Mouse (Mus musculus) midbrain, embryonic 13.5 days (tissue): ENCODE measurements at regions not wholly inside any gene's neighbourhood (a gene's known extent, or its start where the extent isn't known, plus 50 kb on each side); places are given as distances from the start of the nearest gene placed in this dataset.

ENCODE experiments used
- ATAC-seq: fragments of 200-750 bp; cut with Nextera tagmentation; 2 replicates; pipeline ENCODE4 v1.8.0; 2017; ENCODE audit warnings: mild to moderate bottlenecking, moderate TSS enrichment, moderate library complexity
- H3K27ac ChIP-seq: fragments of 300-500 bp; sonication (generic); 2 replicates; pipeline ENCODE4 v1.5.1; 2015; ENCODE audit warnings: inconsistent platforms, mild to moderate bottlenecking, moderate library complexity
- H3K27me3 ChIP-seq: fragments of 300-500 bp; sonication (generic); 2 replicates; pipeline ENCODE4 v1.6.1; 2015; ENCODE audit warnings: mild to moderate bottlenecking, inconsistent platforms
- H3K36me3 ChIP-seq: fragments of 300-500 bp; sonication (generic); 2 replicates; pipeline ENCODE4 v1.6.1; 2015; ENCODE audit warnings: mild to moderate bottlenecking, inconsistent platforms
- H3K4me1 ChIP-seq: fragments of 300-500 bp; sonication (generic); replicated peaks from 2 replicates; pipeline ENCODE4 v1.6.1; 2015; ENCODE audit warnings: inconsistent platforms
- H3K4me2 ChIP-seq: fragments of 300-500 bp; sonication (generic); replicated peaks from 2 replicates; pipeline ENCODE4 v1.6.1; 2015; ENCODE audit warnings: moderate library complexity, mild to moderate bottlenecking, inconsistent platforms
- H3K4me3 ChIP-seq: fragments of 300-500 bp; sonication (generic); replicated peaks from 2 replicates; pipeline ENCODE4 v1.5.1; 2015; ENCODE audit warnings: mild to moderate bottlenecking, inconsistent platforms
- H3K9ac ChIP-seq: fragments of 300-500 bp; sonication (generic); replicated peaks from 2 replicates; pipeline ENCODE4 v1.6.1; 2015; ENCODE audit warnings: mild to moderate bottlenecking, inconsistent platforms
- H3K9me3 ChIP-seq: fragments of 300-500 bp; sonication (generic); 2 replicates; pipeline ENCODE4 v1.6.1; 2016; ENCODE audit warnings: mild to moderate bottlenecking, inconsistent platforms
- WGBS: fragments of 180-500 bp; shearing (Covaris S2); methylation state at CpG from one replicate; pipeline ENCODE4 v1.1.7; 2015; 5-methylcytosine and 5-hydroxymethylcytosine counted together

GRCm38 (mm10) chr7:135767493-135767892 is 51.3 kb upstream of the Mki67 start:
- Histone ChIP-seq H3K4me3 (no peak overlapping the region), H3K4me2 (no peak overlapping the region), H3K9ac (no peak overlapping the region), H3K36me3 (no peaks in the 10 kb centered on the region), H3K9me3 (no peaks in the 10 kb centered on the region), H3K27me3 (no peaks in the 10 kb centered on the region), H3K27ac (no peak overlapping the region), H3K4me1 (0 out of 2 replicates have a peak, but pooled peaks cover 7% of the 10 kb centered on the region)
- WGBS: 81% methylated on average over 6 of the region's 6 CpGs
- ATAC-seq: no peak

GRCm38 (mm10) chr7:135768064-135768463 is 51.9 kb upstream of the Mki67 start:
- peak; percentile 37; the same call in 1 of the 2 replicates for ATAC-seq
- Histone ChIP-seq H3K27me3 (no peaks in the 10 kb centered on the region), H3K4me3 (no peak overlapping the region), H3K27ac (no peak overlapping the region), H3K9me3 (no peaks in the 10 kb centered on the region), H3K9ac (no peak overlapping the region), H3K4me2 (no peak overlapping the region), H3K4me1 (0 out of 2 replicates have a peak, but pooled peaks cover 7% of the 10 kb centered on the region), H3K36me3 (no peaks in the 10 kb centered on the region)
- 73% methylated on average over 11 of the region's 11 CpGs for WGBS

GRCm38 (mm10) chr7:135768592-135768991 is 52.4 kb upstream of the Mki67 start:
- Histone ChIP-seq H3K9me3 (no peaks in the 10 kb centered on the region), H3K4me1 (0 out of 2 replicates have a peak, but pooled peaks cover 7% of the 10 kb centered on the region), H3K27ac (no peak overlapping the region), H3K36me3 (no peaks in the 10 kb centered on the region), H3K4me3 (no peak overlapping the region), H3K27me3 (no peaks in the 10 kb centered on the region), H3K4me2 (no peak overlapping the region), H3K9ac (no peak overlapping the region)
- ATAC-seq: peak; percentile 67; the same call in 1 of the 2 replicates
- WGBS: 12% methylated on average over 3 of the region's 3 CpGs

- no peaks in the 10 kb centered on the region for H3K27me3 ChIP-seq
- H3K9me3 ChIP-seq: no peaks in the 10 kb centered on the region
- H3K4me2 ChIP-seq: no peak overlapping the region
- H3K9ac ChIP-seq: no peak overlapping the region
- no peaks in the 10 kb centered on the region for H3K36me3 ChIP-seq
- H3K4me1 ChIP-seq: 0 out of 2 replicates have a peak, but pooled peaks cover 7% of the 10 kb centered on the region
- no peak overlapping the region for H3K27ac ChIP-seq
- H3K4me3 ChIP-seq: no peak overlapping the region
- WGBS: 73% methylated on average over 21 of the region's 21 CpGs
- no peak for ATAC-seq
Measured at GRCm38 (mm10) chr7:135769082-135769673, 53.0 kb upstream of the Mki67 start.

GRCm38 (mm10) chr7:135770051-135770450 is 53.9 kb upstream of the Mki67 start:
- Histone ChIP-seq H3K27me3 (no peaks in the 10 kb centered on the region), H3K4me2 (no peak overlapping the region), H3K9ac (no peak overlapping the region), H3K9me3 (no peaks in the 10 kb centered on the region), H3K4me3 (no peak overlapping the region), H3K4me1 (0 out of 2 replicates have a peak, but pooled peaks cover 7% of the 10 kb centered on the region), H3K36me3 (no peaks in the 10 kb centered on the region), H3K27ac (no peak overlapping the region)
- no peak for ATAC-seq
- WGBS: 67% methylated on average over 6 of the region's 6 CpGs

- no peak overlapping the region for H3K4me3 ChIP-seq
- no peaks in the 10 kb centered on the region for H3K36me3 ChIP-seq
- H3K9ac ChIP-seq: no peak overlapping the region
- H3K27ac ChIP-seq: no peak overlapping the region
- 92% methylated on average over 7 of the region's 7 CpGs for WGBS
- ATAC-seq: no peak
- no peak overlapping the region for H3K4me2 ChIP-seq
- H3K9me3 ChIP-seq: no peaks in the 10 kb centered on the region
- H3K27me3 ChIP-seq: no peaks in the 10 kb centered on the region
- no peaks in the 10 kb centered on the region for H3K4me1 ChIP-seq
Measured at GRCm38 (mm10) chr7:135775832-135776433, 59.8 kb upstream of the Mki67 start.

GRCm38 (mm10) chr7:135790167-135790566 is 74.0 kb upstream of the Mki67 start:
- Histone ChIP-seq H3K9ac (no peak overlapping the region), H3K27me3 (0 out of 2 replicates have a peak, but pooled peaks cover 3% of the 10 kb centered on the region), H3K9me3 (no peaks in the 10 kb centered on the region), H3K4me2 (no peak overlapping the region), H3K4me1 (peaks cover 14% of the 10 kb centered on the region), H3K36me3 (no peaks in the 10 kb centered on the region), H3K27ac (no peak overlapping the region), H3K4me3 (no peak overlapping the region)
- ATAC-seq: no peak
- WGBS: 75% methylated on average over 1 of the region's 1 CpGs

GRCm38 (mm10) chr7:135790978-135791377 is 74.8 kb upstream of the Mki67 start:
- peaks cover 17% of the 10 kb centered on the region for H3K4me1 ChIP-seq
- H3K4me2 ChIP-seq: no peak overlapping the region
- H3K27ac ChIP-seq: no peak overlapping the region
- H3K9me3 ChIP-seq: no peaks in the 10 kb centered on the region
- 0 out of 2 replicates have a peak, but pooled peaks have one; percentile 50 for ATAC-seq
- no peak overlapping the region for H3K9ac ChIP-seq
- no peak overlapping the region for H3K4me3 ChIP-seq
- H3K27me3 ChIP-seq: 0 out of 2 replicates have a peak, but pooled peaks cover 3% of the 10 kb centered on the region
- no peaks in the 10 kb centered on the region for H3K36me3 ChIP-seq
- 4% methylated on average over 3 of the region's 3 CpGs for WGBS

GRCm38 (mm10) chr7:135791953-135792690 is 76.0 kb upstream of the Mki67 start:
- Histone ChIP-seq H3K36me3 (no peaks in the 10 kb centered on the region), H3K9me3 (no peaks in the 10 kb centered on the region), H3K9ac (no peak overlapping the region), H3K4me1 (peaks cover 17% of the 10 kb centered on the region), H3K27me3 (0 out of 2 replicates have a peak, but pooled peaks cover 3% of the 10 kb centered on the region), H3K4me3 (no peak overlapping the region), H3K4me2 (no peak overlapping the region), H3K27ac (no peak overlapping the region)
- ATAC-seq: no peak
- 77% methylated on average over 6 of the region's 6 CpGs for WGBS

- ATAC-seq: no peak
- Histone ChIP-seq H3K4me2 (no peak overlapping the region), H3K9ac (no peak overlapping the region), H3K9me3 (no peaks in the 10 kb centered on the region), H3K27me3 (0 out of 2 replicates have a peak, but pooled peaks cover 3% of the 10 kb centered on the region), H3K36me3 (no peaks in the 10 kb centered on the region), H3K4me3 (no peak overlapping the region), H3K4me1 (peaks cover 17% of the 10 kb centered on the region), H3K27ac (no peak overlapping the region)
- 38% methylated on average over 8 of the region's 8 CpGs for WGBS
Measured at GRCm38 (mm10) chr7:135792918-135793317, 76.8 kb upstream of the Mki67 start.

- Histone ChIP-seq H3K36me3 (no peaks in the 10 kb centered on the region), H3K4me1 (peaks cover 21% of the 10 kb centered on the region), H3K9me3 (no peaks in the 10 kb centered on the region), H3K27ac (no peak overlapping the region), H3K4me3 (no peak overlapping the region), H3K27me3 (0 out of 2 replicates have a peak, but pooled peaks cover 3% of the 10 kb centered on the region), H3K9ac (0 out of 2 replicates have a peak overlapping the region, but pooled peaks have one; percentile 11), H3K4me2 (no peak overlapping the region)
- no peak for ATAC-seq
- 22% methylated on average over 7 of the region's 7 CpGs for WGBS
Measured at GRCm38 (mm10) chr7:135794238-135794637, 78.1 kb upstream of the Mki67 start.

GRCm38 (mm10) chr7:135794679-135795078 is 78.5 kb upstream of the Mki67 start:
- Histone ChIP-seq H3K4me3 (no peak overlapping the region), H3K27me3 (0 out of 2 replicates have a peak, but pooled peaks cover 3% of the 10 kb centered on the region), H3K36me3 (no peaks in the 10 kb centered on the region), H3K27ac (0 out of 2 replicates have a peak overlapping the region, but pooled peaks have one; percentile 30), H3K9me3 (no peaks in the 10 kb centered on the region), H3K4me1 (peaks cover 21% of the 10 kb centered on the region), H3K4me2 (no peak overlapping the region), H3K9ac (no peak overlapping the region)
- ATAC-seq: no peak
- 41% methylated on average over 2 of the region's 2 CpGs for WGBS
